Comparison of ENCODE assay signal across 8 mouse cellular contexts in genomic region chr10:93763074-93763473, GRCm38 (mm10).
DNase-seq lines count a peak whose midpoint lies in the region; ATAC-seq and TF ChIP-seq lines count a peak whose summit lies in the region.

No protein-coding gene starts in this region.

- no peak overlapping the region for H3K9ac ChIP-seq in midbrain, embryonic 15.5 days
- no peak overlapping the region for H3K9ac ChIP-seq in lung, postnatal 0 days (replicated peaks; ENCODE audit: low read depth)

- no peaks in the 10 kb centered on the region for H3K36me3 ChIP-seq in midbrain, embryonic 10.5 days
- no peaks in the 10 kb centered on the region for H3K36me3 ChIP-seq in midbrain, embryonic 15.5 days (replicated peaks)
- no peaks in the 10 kb centered on the region for H3K36me3 ChIP-seq in lung, postnatal 0 days (ENCODE audit: insufficient read depth, low read length)

- WGBS in midbrain, embryonic 10.5 days = 34% methylated on average over 5 of the region's 5 CpGs
- WGBS in midbrain, embryonic 15.5 days = 41% methylated on average over 5 of the region's 5 CpGs
- WGBS in lung, postnatal 0 days = 44% methylated on average over 5 of the region's 5 CpGs

- no peaks in the 10 kb centered on the region for H3K27me3 ChIP-seq in midbrain, embryonic 10.5 days (ENCODE audit: low read depth, poor library complexity, severe bottlenecking)
- no peaks in the 10 kb centered on the region for H3K27me3 ChIP-seq in midbrain, embryonic 15.5 days (replicated peaks)
- no peaks in the 10 kb centered on the region for H3K27me3 ChIP-seq in lung, postnatal 0 days (replicated peaks; ENCODE audit: insufficient read depth, low read length)

- H3K27ac ChIP-seq in midbrain, embryonic 10.5 days (replicated peaks) = no peak overlapping the region
- no peak overlapping the region for H3K27ac ChIP-seq in midbrain, embryonic 15.5 days
- H3K27ac ChIP-seq in lung, postnatal 0 days (ENCODE audit: low read length) = no peak overlapping the region

- no peak for TF ChIP-seq EP300 in lung, postnatal 0 days (IDR thresholded peaks at IDR 0.05)

- peak; percentile 83 for TF ChIP-seq CTCF in lung, postnatal 0 days (IDR thresholded peaks at IDR 0.05)

- no peak overlapping the region for H3K4me2 ChIP-seq in midbrain, embryonic 15.5 days
- no peak overlapping the region for H3K4me2 ChIP-seq in lung, postnatal 0 days (replicated peaks; ENCODE audit: low read depth, low read length)

- H3K4me3 ChIP-seq in midbrain, embryonic 10.5 days = no peak overlapping the region
- H3K4me3 ChIP-seq in midbrain, embryonic 15.5 days = no peak overlapping the region
- no peak overlapping the region for H3K4me3 ChIP-seq in lung, postnatal 0 days (ENCODE audit: low read depth, low read length)

- H3K9me3 ChIP-seq in midbrain, embryonic 10.5 days (replicated peaks) = no peaks in the 10 kb centered on the region
- H3K9me3 ChIP-seq in midbrain, embryonic 15.5 days = no peaks in the 10 kb centered on the region
- no peaks in the 10 kb centered on the region for H3K9me3 ChIP-seq in lung, postnatal 0 days (ENCODE audit: low read length)

- no peak for ATAC-seq in midbrain, embryonic 15.5 days (replicated peaks)
- no peak for ATAC-seq in lung, postnatal 0 days

- H3K4me1 ChIP-seq in midbrain, embryonic 10.5 days = peaks cover 11% of the 10 kb centered on the region; the same call in 1 of the 2 replicates
- H3K4me1 ChIP-seq in midbrain, embryonic 15.5 days = no peaks in the 10 kb centered on the region
- no peaks in the 10 kb centered on the region for H3K4me1 ChIP-seq in lung, postnatal 0 days (ENCODE audit: insufficient read depth, low read depth, low read length)

- peak; percentile 47 for DNase-seq in cerebellum, adult 9-10 months
- no peak for DNase-seq in cerebellum, adult 8-10 months
- DNase-seq in midbrain, embryonic 10.5 days (ENCODE audit: low spot score) = peak; percentile 45
- peak; percentile 36 for DNase-seq in embryo, embryonic 10 days (ENCODE audit: low spot score)
- peak; percentile 28 for DNase-seq in lung, postnatal 0 days (ENCODE audit: low spot score)
- peak; percentile 7 to 31 for DNase-seq in thymus, adult 18-20 months
- DNase-seq in layer of hippocampus, adult 9-10 months (ENCODE audit: low spot score) = no peak

Comparison
In these comparisons a context has a peak if more than half of its experiments do, and no peak if none do; other contexts are left out.
1. DNase-seq: peak in cerebellum, adult 9-10 months (single experiment), midbrain, embryonic 10.5 days (single experiment), embryo, embryonic 10 days (single experiment), lung, postnatal 0 days (single experiment) and thymus, adult 18-20 months (2 of 2); none in cerebellum, adult 8-10 months (single experiment) and layer of hippocampus, adult 9-10 months (single experiment).